Mouse (Mus musculus): ENCODE data around the gene Atad5.
"Not testable (repeated sequence)": the region's sequence is repeated elsewhere in the genome, so short reads cannot be mapped to it uniquely, and the experiment has no call there.

Atad5 gene

DNA sequence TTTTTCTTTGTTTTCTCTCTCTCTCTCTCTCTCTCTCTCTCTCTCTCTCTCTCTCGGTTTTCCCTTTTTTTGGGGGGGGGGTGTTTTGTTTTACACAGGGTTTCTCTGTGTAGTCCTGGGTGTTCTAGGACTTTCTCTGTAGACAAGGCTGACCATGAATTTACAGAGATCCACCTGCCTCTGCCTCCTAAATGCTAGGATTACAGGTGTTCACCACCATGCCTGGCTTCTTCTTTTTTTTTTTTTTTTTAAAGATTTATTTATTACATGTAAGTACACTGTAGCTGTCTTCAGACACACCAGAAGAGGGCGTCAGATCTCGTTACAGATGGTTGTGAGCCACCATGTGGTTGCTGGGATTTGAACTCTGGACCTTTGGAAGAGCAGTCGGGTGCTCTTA lies 59.8 kb downstream of the Atad5 start:
- not testable (repeated sequence) for DNase-seq (ENCODE audit: low read depth, low spot score)

- DNase-seq (ENCODE audit: low read depth, low spot score), result no peak
These were observed 60.3 kb downstream of the Atad5 start for GRCm38 (mm10) chr11:80149412-80150023.

GRCm38 (mm10) chr11:80150566-80150965 lies 61.4 kb downstream of the Atad5 start:
- no peak for DNase-seq (ENCODE audit: low read depth, low spot score)

- no peak for DNase-seq (ENCODE audit: low read depth, low spot score)
These were observed 62.3 kb downstream of the Atad5 start for GRCm38 (mm10) chr11:80151541-80151940.

DNA sequence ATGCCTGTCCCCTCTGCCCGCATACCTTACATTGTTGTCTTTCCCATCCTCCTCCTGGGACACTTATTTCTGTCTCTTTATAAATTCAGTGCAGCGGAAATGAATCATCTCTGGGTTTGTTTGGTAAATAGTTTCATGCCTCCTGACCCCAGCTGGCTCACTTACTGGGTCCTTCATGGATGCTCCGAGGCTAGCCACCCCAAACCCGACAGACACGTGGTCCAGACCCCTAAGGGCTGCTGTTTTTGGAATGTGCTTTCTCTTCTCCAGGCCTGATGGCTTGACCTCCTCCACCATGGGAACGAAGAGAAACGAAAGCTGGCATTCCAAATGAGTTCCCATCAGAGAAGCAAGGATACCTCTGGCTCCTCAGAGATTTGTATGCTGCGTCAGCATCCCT lies 63.2 kb downstream of the Atad5 start:
- no peak for DNase-seq (ENCODE audit: low read depth, low spot score)

- peak; percentile 84 for DNase-seq (ENCODE audit: low read depth, low spot score)
These were observed 64.8 kb downstream of the Atad5 start, which contains the start of gene Adap2 for GRCm38 (mm10) chr11:80153857-80154495. Gene Adap2 (plus strand): TSS chr11:80154105.

GRCm38 (mm10) chr11:80154501-80154900 lies 65.3 kb downstream of the Atad5 start:
- no peak for DNase-seq (ENCODE audit: low read depth, low spot score)

- DNase-seq (ENCODE audit: low read depth, low spot score), result no peak
These were observed 66.3 kb downstream of the Atad5 start for GRCm38 (mm10) chr11:80155541-80155940.

DNA sequence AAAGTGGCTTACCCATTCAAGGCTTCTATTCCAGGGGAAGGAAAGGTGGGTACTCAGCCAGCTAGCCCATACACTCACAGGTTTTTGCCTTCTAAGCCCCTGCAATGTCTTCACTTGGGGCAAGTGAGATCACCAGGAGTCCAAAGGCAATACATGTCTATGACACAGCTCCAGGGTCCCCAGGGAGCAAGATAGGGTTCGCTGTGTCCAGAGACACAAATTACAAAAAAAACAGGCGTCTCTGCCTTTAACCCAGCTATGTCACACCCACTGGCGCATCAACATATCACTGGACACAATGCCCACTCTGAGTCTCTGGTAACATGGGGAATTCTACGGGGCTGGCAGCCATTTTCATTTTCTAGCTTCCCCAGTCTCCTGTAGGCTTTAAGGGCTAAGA lies 66.8 kb downstream of the Atad5 start:
- no peak for DNase-seq (ENCODE audit: low read depth, low spot score)

- no peak for DNase-seq (ENCODE audit: low read depth, low spot score)
These were observed 67.6 kb downstream of the Atad5 start for GRCm38 (mm10) chr11:80156841-80157240.

DNA sequence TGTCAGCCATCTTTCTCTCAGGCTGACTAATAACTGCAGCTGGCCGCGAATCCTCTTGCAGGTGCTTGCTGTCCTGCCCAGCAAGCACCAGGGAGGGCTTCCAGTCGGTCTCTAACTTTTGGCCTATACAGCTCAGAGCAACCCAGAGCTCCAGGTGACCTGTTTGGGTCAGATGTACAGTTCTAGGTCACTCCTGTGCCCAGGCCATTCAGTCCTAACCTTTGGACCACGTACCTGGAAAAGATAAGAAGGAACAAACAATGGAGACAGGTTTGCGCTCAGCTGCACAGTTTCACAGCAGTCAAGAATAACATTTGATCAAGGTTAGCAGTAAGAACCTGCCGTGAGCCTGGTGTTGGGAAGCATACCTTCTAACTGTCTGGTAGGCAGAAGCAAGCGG lies 69.8 kb downstream of the Atad5 start:
- DNase-seq (ENCODE audit: low read depth, low spot score), result no peak

- no peak for DNase-seq (ENCODE audit: low read depth, low spot score)
These were observed 71.8 kb downstream of the Atad5 start for GRCm38 (mm10) chr11:80161041-80161440.

DNA sequence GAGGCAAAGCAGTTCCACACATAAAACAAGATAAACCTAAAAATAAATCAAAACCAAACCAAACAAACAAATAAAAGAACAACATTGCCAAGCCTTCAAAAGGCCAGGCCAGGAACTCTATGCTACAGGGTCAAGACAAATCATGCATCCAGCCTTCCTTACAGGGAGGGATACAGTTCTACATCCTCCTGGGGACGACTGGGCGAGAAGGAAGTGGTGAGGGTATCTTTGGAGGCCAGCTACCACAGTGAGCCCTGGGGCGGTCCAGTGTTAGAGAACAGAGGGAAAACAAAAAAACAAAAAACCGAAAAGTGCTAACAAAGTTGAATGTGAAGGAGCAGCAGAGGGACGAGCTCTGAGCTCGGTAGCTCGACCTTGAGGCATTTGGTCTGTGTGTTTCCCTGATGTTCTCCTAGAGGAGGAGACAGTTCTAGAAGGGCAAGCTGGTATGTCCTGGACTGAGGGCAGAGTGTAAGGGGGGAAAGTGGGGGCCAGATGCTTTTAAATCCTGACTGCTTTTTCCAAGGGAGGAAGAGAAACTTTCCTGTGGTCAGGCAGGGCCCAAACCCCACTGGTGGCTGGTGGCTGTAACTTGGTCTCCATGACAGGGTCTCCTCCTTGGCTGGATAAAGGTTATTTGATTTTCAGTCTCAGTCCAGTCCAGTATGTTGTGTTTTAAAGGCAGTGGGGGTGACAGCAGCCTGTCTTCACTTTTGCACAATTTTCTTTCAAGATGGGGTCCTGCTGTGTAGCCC lies 74.3 kb downstream of the Atad5 start:
- DNase-seq (ENCODE audit: low read depth, low spot score), result no peak

DNA sequence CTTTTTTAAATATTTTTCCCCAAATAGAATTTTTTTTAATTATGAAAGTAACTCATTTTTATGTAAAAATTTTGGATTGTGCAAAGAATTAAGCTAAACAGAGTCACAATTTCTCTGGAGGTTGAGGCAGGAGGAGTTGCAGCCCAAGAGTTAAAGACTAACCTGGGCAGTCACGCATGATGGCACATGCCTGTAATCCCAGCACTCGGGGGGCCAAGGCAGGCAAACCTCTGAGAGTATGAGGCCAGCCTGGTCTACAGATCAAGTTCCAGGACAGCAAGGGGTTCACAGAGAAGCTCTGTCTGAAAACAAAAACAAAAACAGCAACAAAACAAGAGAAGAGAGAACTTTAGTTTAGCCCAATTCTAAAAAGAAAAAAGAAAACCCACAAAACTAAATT lies 75.0 kb downstream of the Atad5 start:
- no peak for DNase-seq (ENCODE audit: low read depth, low spot score)

GRCm38 (mm10) chr11:80168121-80168520 lies 78.9 kb downstream of the Atad5 start:
- no peak for DNase-seq (ENCODE audit: low read depth, low spot score)

DNA sequence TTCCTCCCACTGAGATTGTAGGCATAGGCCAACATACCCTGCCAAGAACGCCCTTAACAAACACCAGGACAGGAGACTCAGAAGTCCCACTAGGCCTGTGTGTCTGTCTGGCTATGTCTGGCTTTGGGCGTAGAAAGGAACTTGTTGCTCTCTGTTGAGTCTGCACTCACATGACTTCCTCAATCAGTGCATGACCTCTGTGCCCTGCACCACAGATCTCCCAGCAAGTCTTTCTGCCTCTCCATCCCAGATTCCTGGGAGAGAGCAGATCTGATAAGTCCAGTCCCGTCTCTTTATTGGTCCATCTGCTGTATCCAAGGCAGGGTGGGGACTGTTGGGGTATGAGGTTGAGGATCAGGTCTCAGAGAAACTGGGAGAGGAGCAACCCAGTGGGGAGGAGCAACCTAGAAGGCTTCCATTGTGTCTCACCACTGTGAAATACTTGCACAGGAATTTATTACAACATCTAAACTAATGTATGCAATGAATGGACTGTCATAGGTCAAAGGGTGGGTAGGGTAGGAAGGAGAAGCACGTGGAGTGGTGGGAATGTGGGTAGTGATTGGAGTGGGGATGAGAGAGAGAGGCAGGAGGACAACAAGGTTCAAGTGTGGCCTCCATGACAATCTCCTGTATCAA lies 79.5 kb downstream of the Atad5 start:
- no peak for DNase-seq (ENCODE audit: low read depth, low spot score)

DNA sequence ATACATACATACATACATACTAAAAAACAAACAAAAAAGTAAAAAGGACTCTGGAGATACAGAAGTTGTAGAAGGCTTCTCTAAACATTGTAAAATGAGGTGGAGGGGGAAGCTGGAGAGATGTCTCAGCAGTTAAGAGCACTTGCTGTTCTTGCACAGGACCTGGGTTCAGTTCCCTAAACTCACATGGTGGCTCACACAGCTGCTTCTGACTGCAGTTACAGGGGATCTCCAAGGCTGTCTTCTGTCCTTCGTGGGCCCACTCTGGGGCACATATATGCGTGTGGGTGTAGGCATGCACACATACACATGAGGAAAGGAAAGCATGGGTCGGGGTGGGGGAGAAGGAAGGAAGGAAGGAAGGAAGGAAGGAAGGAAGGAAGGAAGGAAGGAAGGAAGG lies 80.4 kb downstream of the Atad5 start:
- no peak for DNase-seq (ENCODE audit: low read depth, low spot score)

DNA sequence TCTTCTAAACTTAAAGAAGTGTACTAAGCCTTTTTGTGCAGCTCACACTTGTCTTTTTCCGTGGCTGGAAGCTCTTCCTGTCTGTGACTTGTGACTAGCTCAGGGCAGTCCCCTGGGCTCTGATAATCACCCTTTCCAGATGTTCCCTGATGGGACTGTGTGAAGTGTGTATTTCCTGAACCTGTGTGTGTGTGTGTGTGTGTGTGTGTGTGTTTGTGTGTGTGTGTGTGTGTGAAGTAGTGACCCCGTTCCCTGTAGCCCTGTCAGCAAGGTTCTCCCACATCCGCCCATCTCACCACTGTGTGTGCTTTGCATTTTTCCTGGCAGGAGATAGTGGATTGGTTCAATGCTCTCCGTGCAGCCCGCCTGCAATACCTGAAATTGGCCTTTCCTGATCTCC lies 81.2 kb downstream of the Atad5 start:
- no peak for DNase-seq (ENCODE audit: low read depth, low spot score)

DNA sequence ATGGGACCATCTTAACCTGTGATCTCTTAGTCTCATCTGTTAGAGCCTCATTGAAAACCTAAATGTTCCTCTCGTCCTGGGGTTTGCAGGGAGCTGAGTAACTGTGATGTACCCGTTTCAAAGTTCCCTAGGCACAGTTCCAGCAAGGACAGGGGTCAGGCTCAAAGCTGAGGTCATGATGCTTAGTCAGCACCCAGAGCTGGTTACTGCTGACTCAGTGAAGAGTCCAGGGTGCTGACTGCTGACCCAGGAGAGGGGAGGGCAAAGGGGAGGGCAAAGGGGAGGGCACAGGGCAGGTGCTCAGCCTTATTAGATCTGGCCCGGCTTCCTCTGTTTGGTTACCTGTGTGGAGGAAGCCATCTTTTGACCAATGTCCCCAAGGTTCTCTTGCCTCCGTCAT lies 82.7 kb downstream of the Atad5 start:
- no peak for DNase-seq (ENCODE audit: low read depth, low spot score)

GRCm38 (mm10) chr11:80173963-80174670 lies 84.9 kb downstream of the Atad5 start:
- DNase-seq (ENCODE audit: low read depth, low spot score), result no peak

Measured in CD4-positive helper T cell, adult 2 months (primary cell).